Mouse (Mus musculus) myocyte (in vitro differentiated cells): ENCODE measurements at regions not wholly inside any gene's neighbourhood (a gene's known extent, or its start where the extent isn't known, plus 50 kb on each side); places are given as distances from the start of the nearest gene placed in this dataset.

Experiments
- E2F4 ChIP-seq: IDR thresholded peaks from one replicate; pipeline ENCODE4 v1.6.1; 2011; ENCODE audit warnings: mild to moderate bottlenecking, control low read depth, moderate library complexity; ENCODE audit not compliant: insufficient read depth
- MYOD1 ChIP-seq, 3 experiments: IDR thresholded peaks; one replicate each; pipeline ENCODE4 v1.6.1; 2011; ENCODE audit warnings: control low read depth in 2 of 3, low read depth in 2 of 3, mild to moderate bottlenecking in 2 of 3, moderate library complexity in 1 of 3; ENCODE audit not compliant: insufficient read length in 2 of 3, control insufficient read depth in 1 of 3
- POLR2A ChIP-seq: IDR thresholded peaks from one replicate; pipeline ENCODE4 v1.6.1; 2011; ENCODE audit warnings: low read depth, mild to moderate bottlenecking, control low read depth, moderate library complexity; ENCODE audit not compliant: insufficient read length
- POLR2AphosphoS2 ChIP-seq: IDR thresholded peaks from one replicate; pipeline ENCODE4 v1.6.1; 2011; ENCODE audit warnings: low read depth, control low read depth; ENCODE audit not compliant: insufficient read length
- REST ChIP-seq: IDR thresholded peaks from one replicate; pipeline ENCODE4 v1.6.1; 2011; ENCODE audit warnings: mild to moderate bottlenecking, control low read depth, moderate library complexity; ENCODE audit not compliant: insufficient read depth, insufficient read length
- USF1 ChIP-seq: IDR thresholded peaks from one replicate; pipeline ENCODE4 v1.6.1; 2011; ENCODE audit warnings: low read depth, mild to moderate bottlenecking, control low read depth, moderate library complexity

GRCm38 (mm10) chr9:47994671-47995070 lies 167.2 kb upstream of the Nxpe4 start:
- TF ChIP-seq USF1: no peak
- no peak for TF ChIP-seq POLR2AphosphoS2
- TF ChIP-seq POLR2A: no peak
- no peak for TF ChIP-seq E2F4
- TF ChIP-seq REST: no peak
- TF ChIP-seq MYOD1 (IDR thresholded peaks at IDR 0.05; ENCODE audit: control insufficient read depth in 1 of 3, insufficient read length in 2 of 3, low read depth in 2 of 3): no peak
